In genomic region chr11:117207436-117207835, GRCm38 (mm10) we compare ENCODE assay signal across 18 mouse cellular contexts. TPM values are rescaled to one million over a fixed set of nuclear protein-coding genes. Genes with fewer than 3 reads are reported as not detected.
DNase-seq lines count a peak whose midpoint lies in the region; ATAC-seq lines count a peak whose summit lies in the region.
"Had no signal": no experiment of that assay in that cellular context is flagged by ENCODE, and none has a peak within 500 bp of the region (broad histone marks: within the 10 kb centered on the region; RNA-seq: fewer than 3 reads in every experiment).

No protein-coding gene starts in this region.

- 55% methylated on average over 5 of the region's 5 CpGs for WGBS in kidney, embryonic 14.5 days

- peaks cover 45% of the 10 kb centered on the region for H3K4me1 ChIP-seq in kidney, embryonic 14.5 days (ENCODE audit: control insufficient read depth, insufficient read depth, low read length)

- ATAC-seq in kidney, embryonic 14.5 days (ENCODE audit: low FRiP score, low TSS enrichment) = no peak
- no peak for ATAC-seq in granulocyte monocyte progenitor cell, adult 5-6 weeks (replicated peaks; ENCODE audit: poor library complexity, severe bottlenecking)
- ATAC-seq: CD4-positive, CD25-positive, alpha-beta regulatory T cell, adult 4 months; forebrain, embryonic 15.5 days; hindbrain, postnatal 0 days had no signal

- no peaks in the 10 kb centered on the region; the same call in 1 of the 2 replicates for H3K27me3 ChIP-seq in kidney, embryonic 14.5 days (ENCODE audit: control insufficient read depth, insufficient read depth, low read length)
- H3K27me3 ChIP-seq: forebrain, embryonic 15.5 days had no signal

- H3K9me3 ChIP-seq in kidney, embryonic 14.5 days (ENCODE audit: control insufficient read depth, low read length) = no peaks in the 10 kb centered on the region
- H3K9me3 ChIP-seq: forebrain, embryonic 15.5 days; heart, embryonic 12.5 days; hindbrain, embryonic 13.5 days had no signal

- no peak for DNase-seq in kidney, adult 11 months
- DNase-seq in R1 (ENCODE audit: low read depth, low spot score) = peak; percentile 49
- peak; percentile 28 for DNase-seq in embryo, embryonic 10.5 days (ENCODE audit: low spot score)
- peak; percentile 64 for DNase-seq in yolk sac, embryonic 10.5 days (ENCODE audit: low spot score)
- DNase-seq in layer of hippocampus, adult 18-20 months (ENCODE audit: low spot score in 2 of 2) = no peak
- DNase-seq: adrenal gland, adult 2 months; adrenal gland, postnatal 36 days; cerebellum, adult 2 months; gastrocnemius, postnatal 10 days; heart, adult 2 months; kidney, adult 2 months had no signal

- no peaks in the 10 kb centered on the region for H3K36me3 ChIP-seq in kidney, embryonic 14.5 days (ENCODE audit: control insufficient read depth, insufficient read depth, low read length)
- H3K36me3 ChIP-seq: forebrain, embryonic 15.5 days; heart, embryonic 12.5 days; hindbrain, embryonic 13.5 days had no signal

- peak overlapping the region; percentile 79 for H3K27ac ChIP-seq in kidney, embryonic 14.5 days (ENCODE audit: low read depth, low read length)
- H3K27ac ChIP-seq: forebrain, embryonic 15.5 days; heart, adult 2 months; hindbrain, embryonic 13.5 days; hindbrain, postnatal 0 days had no signal

- H3K9ac ChIP-seq in kidney, embryonic 14.5 days (ENCODE audit: low read depth, low read length) = no peak overlapping the region
- H3K9ac ChIP-seq: forebrain, embryonic 15.5 days; heart, embryonic 12.5 days; hindbrain, embryonic 13.5 days had no signal

- H3K4me3 ChIP-seq in kidney, embryonic 14.5 days (ENCODE audit: low read length) = no peak overlapping the region
- H3K4me3 ChIP-seq: forebrain, embryonic 15.5 days; heart, adult 2 months; heart, embryonic 12.5 days; hindbrain, embryonic 13.5 days had no signal

- H3K4me2 ChIP-seq in kidney, embryonic 14.5 days (replicated peaks; ENCODE audit: low read depth, low read length) = no peak overlapping the region
- H3K4me2 ChIP-seq: forebrain, embryonic 15.5 days; heart, embryonic 12.5 days; hindbrain, embryonic 13.5 days had no signal

RNA-seq across cellular contexts. Expression of gene Sept9, which starts 8.0 kb away (rescaled TPM):
- 96.6 and 104 TPM in 2 replicates for polyA plus RNA-seq in kidney, embryonic 14.5 days (2014; fragmentation: Nextera tagmentation; extraction: Ambion mirVana)
- total RNA-seq in granulocyte monocyte progenitor cell, adult 5-6 weeks (2014; fragmentation: Nextera tagmentation) = 139 and 145 TPM in 2 replicates
- 124 and 141 TPM in 2 replicates for total RNA-seq in granulocyte monocyte progenitor cell, adult 5-6 weeks (2017)
- 100 to 1,000 TPM; 121 to 122 TPM for total RNA-seq in layer of hippocampus, adult 18-20 months (2021)

Comparison
In these comparisons a context has a peak if more than half of its experiments do, and no peak if none do; other contexts are left out.
1. DNase-seq: peak in R1 (single experiment), embryo, embryonic 10.5 days (single experiment) and yolk sac, embryonic 10.5 days (single experiment); none in kidney, adult 11 months (single experiment) and layer of hippocampus, adult 18-20 months (0 of 2).